In the genomic region with DNA sequence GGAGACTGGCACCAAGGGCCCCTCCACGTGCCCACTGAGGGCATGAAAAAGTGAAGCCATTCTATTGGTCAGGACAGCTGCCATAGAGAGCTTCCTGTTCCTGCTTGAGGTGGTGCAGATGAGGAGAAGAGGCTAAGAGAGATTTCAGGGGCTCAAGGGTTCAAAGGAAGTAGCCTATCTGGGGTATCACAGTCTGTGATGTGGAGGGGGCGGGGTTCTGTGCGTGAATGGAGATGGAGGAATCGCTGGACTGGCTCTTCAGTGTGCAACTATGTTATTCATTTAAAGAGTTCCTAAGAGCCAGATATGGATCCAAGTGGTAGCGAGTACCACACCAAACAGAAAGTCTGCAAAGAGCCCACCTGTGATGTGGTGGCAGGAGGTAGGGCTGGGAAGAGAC, we compare ENCODE assay signal across 10 mouse cellular contexts. TPM values are rescaled to one million over a fixed set of nuclear protein-coding genes. Genes with fewer than 3 reads are reported as not detected.
A peak's percentile ranks its signal among the peaks of the same experiment; 100 is the strongest.
DNase-seq lines count a peak whose midpoint lies in the region; ATAC-seq lines count a peak whose summit lies in the region.
"Had no signal": no experiment of that assay in that cellular context is flagged by ENCODE, and none has a peak within 500 bp of the region (broad histone marks: within the 10 kb centered on the region; RNA-seq: fewer than 3 reads in every experiment).

No protein-coding gene starts in this region.

- no peaks in the 10 kb centered on the region for H3K9me3 ChIP-seq in lung, embryonic 15.5 days
- no peaks in the 10 kb centered on the region for H3K9me3 ChIP-seq in forebrain, embryonic 12.5 days
- no peaks in the 10 kb centered on the region for H3K9me3 ChIP-seq in limb, embryonic 13.5 days
- no peaks in the 10 kb centered on the region for H3K9me3 ChIP-seq in neural tube, embryonic 14.5 days (ENCODE audit: control insufficient read depth, low read length)

- peak overlapping the region; percentile 51 for H3K4me2 ChIP-seq in lung, embryonic 15.5 days
- peak overlapping the region; percentile 53 for H3K4me2 ChIP-seq in forebrain, embryonic 12.5 days
- peak overlapping the region; percentile 58 for H3K4me2 ChIP-seq in limb, embryonic 13.5 days (replicated peaks)
- H3K4me2 ChIP-seq in neural tube, embryonic 14.5 days (ENCODE audit: low read depth, low read length): peak overlapping the region; percentile 35; the same call in 1 of the 2 replicates

- no peak for ATAC-seq in lung, embryonic 15.5 days (ENCODE audit: borderline replicate concordance, extremely low read depth, low FRiP score, low TSS enrichment)
- no peak for ATAC-seq in forebrain, embryonic 12.5 days (ENCODE audit: low FRiP score)
- ATAC-seq in limb, embryonic 13.5 days (ENCODE audit: low FRiP score, low read depth): 0 out of 2 replicates have a peak, but pooled peaks have one; percentile 9
- ATAC-seq in neural tube, embryonic 14.5 days (ENCODE audit: low read depth): 0 out of 2 replicates have a peak, but pooled peaks have one; percentile 11
- no peak for ATAC-seq in megakaryocyte-erythroid progenitor cell, adult 5-6 weeks (replicated peaks; ENCODE audit: low FRiP score, low TSS enrichment, poor library complexity, severe bottlenecking)

- 0 out of 2 replicates have a peak overlapping the region, but pooled peaks have one; percentile 20 for H3K4me3 ChIP-seq in lung, embryonic 15.5 days
- H3K4me3 ChIP-seq in forebrain, embryonic 12.5 days (replicated peaks): no peak overlapping the region
- H3K4me3 ChIP-seq in limb, embryonic 13.5 days: peak overlapping the region; percentile 37
- H3K4me3 ChIP-seq in neural tube, embryonic 14.5 days (ENCODE audit: low read depth, low read length): no peak overlapping the region

- H3K27me3 ChIP-seq in lung, embryonic 15.5 days: peaks cover 3% of the 10 kb centered on the region
- peaks cover 35% of the 10 kb centered on the region for H3K27me3 ChIP-seq in forebrain, embryonic 12.5 days
- H3K27me3 ChIP-seq in limb, embryonic 13.5 days: peaks cover 26% of the 10 kb centered on the region
- peaks cover 3% of the 10 kb centered on the region; the same call in 1 of the 2 replicates for H3K27me3 ChIP-seq in neural tube, embryonic 14.5 days (ENCODE audit: control insufficient read depth, insufficient read depth, low read length)

- H3K27ac ChIP-seq in lung, embryonic 15.5 days: no peak overlapping the region
- no peak overlapping the region for H3K27ac ChIP-seq in forebrain, embryonic 12.5 days
- no peak overlapping the region; the same call in 1 of the 2 replicates for H3K27ac ChIP-seq in limb, embryonic 13.5 days
- H3K27ac ChIP-seq in neural tube, embryonic 14.5 days (ENCODE audit: low read depth, low read length): no peak overlapping the region

- no peak for DNase-seq in lung, postnatal 4 days
- no peak for DNase-seq in spleen, postnatal 36 days (ENCODE audit: low spot score in 2 of 2)
- DNase-seq in left cerebral cortex, adult 9 months (ENCODE audit: low spot score in 2 of 2): no peak

- no peak overlapping the region for H3K9ac ChIP-seq in lung, embryonic 15.5 days
- no peak overlapping the region for H3K9ac ChIP-seq in forebrain, embryonic 12.5 days
- H3K9ac ChIP-seq in limb, embryonic 13.5 days: no peak overlapping the region
- no peak overlapping the region for H3K9ac ChIP-seq in neural tube, embryonic 14.5 days (replicated peaks; ENCODE audit: low read depth, low read length)

- WGBS in lung, embryonic 15.5 days: 56% methylated on average over 5 of the region's 5 CpGs
- 74% methylated on average over 5 of the region's 5 CpGs for WGBS in forebrain, embryonic 12.5 days
- WGBS in limb, embryonic 13.5 days: 72% methylated on average over 5 of the region's 5 CpGs
- WGBS in neural tube, embryonic 14.5 days: 78% methylated on average over 5 of the region's 5 CpGs

- no peaks in the 10 kb centered on the region for H3K36me3 ChIP-seq in lung, embryonic 15.5 days
- H3K36me3 ChIP-seq in forebrain, embryonic 12.5 days (replicated peaks): no peaks in the 10 kb centered on the region
- no peaks in the 10 kb centered on the region for H3K36me3 ChIP-seq in limb, embryonic 13.5 days
- H3K36me3 ChIP-seq in neural tube, embryonic 14.5 days (ENCODE audit: control insufficient read depth, insufficient read depth, low read length): no peaks in the 10 kb centered on the region

- peaks cover 15% of the 10 kb centered on the region for H3K4me1 ChIP-seq in lung, embryonic 15.5 days
- H3K4me1 ChIP-seq in forebrain, embryonic 12.5 days: peaks cover 15% of the 10 kb centered on the region
- H3K4me1 ChIP-seq in limb, embryonic 13.5 days: peaks cover 14% of the 10 kb centered on the region
- H3K4me1 ChIP-seq in neural tube, embryonic 14.5 days (ENCODE audit: control insufficient read depth, insufficient read depth, low read length): 0 out of 2 replicates have a peak, but pooled peaks cover 3% of the 10 kb centered on the region

RNA-seq across cellular contexts. Expression of gene Ppy, which starts 4.7 kb away (rescaled TPM):
- not detected in 2 replicates for polyA plus RNA-seq in lung, embryonic 15.5 days (2015; fragmentation: Nextera tagmentation; extraction: Ambion mirVana)
- not detected in 2 replicates for polyA plus RNA-seq in forebrain, embryonic 12.5 days (2016; fragmentation: Nextera tagmentation; extraction: Ambion mirVana)
- polyA plus RNA-seq in limb, embryonic 13.5 days (2015; fragmentation: Nextera tagmentation; extraction: Ambion mirVana): not detected in 2 replicates
- not detected in 2 replicates for polyA plus RNA-seq in neural tube, embryonic 14.5 days (2014; fragmentation: Nextera tagmentation; extraction: Ambion mirVana)
- not detected in 2 replicates for total RNA-seq in megakaryocyte-erythroid progenitor cell, adult 5-6 weeks (2014; fragmentation: Nextera tagmentation)
- total RNA-seq in megakaryocyte-erythroid progenitor cell, adult 5-6 weeks (2017): not detected in 2 replicates
- total RNA-seq: heart, postnatal 10 days; neutrophil, adult 5-6 weeks had no signal

RNA-seq across cellular contexts. Expression of gene Mpp2, which starts 8.1 kb away (rescaled TPM):
- polyA plus RNA-seq in lung, embryonic 15.5 days (2015; fragmentation: Nextera tagmentation; extraction: Ambion mirVana): 5.8 and 6.9 TPM in 2 replicates
- 24.9 and 27.9 TPM in 2 replicates for polyA plus RNA-seq in forebrain, embryonic 12.5 days (2016; fragmentation: Nextera tagmentation; extraction: Ambion mirVana)
- 13.4 and 13.5 TPM in 2 replicates for polyA plus RNA-seq in limb, embryonic 13.5 days (2015; fragmentation: Nextera tagmentation; extraction: Ambion mirVana)
- polyA plus RNA-seq in neural tube, embryonic 14.5 days (2014; fragmentation: Nextera tagmentation; extraction: Ambion mirVana): 25.4 and 25.7 TPM in 2 replicates
- total RNA-seq in megakaryocyte-erythroid progenitor cell, adult 5-6 weeks (2014; fragmentation: Nextera tagmentation): 3.2 and 3.7 TPM in 2 replicates
- total RNA-seq in megakaryocyte-erythroid progenitor cell, adult 5-6 weeks (2017): 3.1 and 4.2 TPM in 2 replicates
- total RNA-seq: neutrophil, adult 5-6 weeks had no signal

RNA-seq across cellular contexts. Expression of gene Pyy, which starts 11.2 kb away (rescaled TPM):
- not detected in 2 replicates for polyA plus RNA-seq in lung, embryonic 15.5 days (2015; fragmentation: Nextera tagmentation; extraction: Ambion mirVana)
- polyA plus RNA-seq in forebrain, embryonic 12.5 days (2016; fragmentation: Nextera tagmentation; extraction: Ambion mirVana): not detected in 2 replicates
- polyA plus RNA-seq in limb, embryonic 13.5 days (2015; fragmentation: Nextera tagmentation; extraction: Ambion mirVana): not detected in 2 replicates
- not detected in 2 replicates for polyA plus RNA-seq in neural tube, embryonic 14.5 days (2014; fragmentation: Nextera tagmentation; extraction: Ambion mirVana)
- not detected in 2 replicates for total RNA-seq in megakaryocyte-erythroid progenitor cell, adult 5-6 weeks (2014; fragmentation: Nextera tagmentation)
- total RNA-seq in megakaryocyte-erythroid progenitor cell, adult 5-6 weeks (2017): not detected in 2 replicates
- total RNA-seq: heart, postnatal 10 days; neutrophil, adult 5-6 weeks had no signal

RNA-seq across cellular contexts. Expression of gene Nags, which starts 48.9 kb away (rescaled TPM):
- 0.46 and 0.67 TPM in 2 replicates for polyA plus RNA-seq in lung, embryonic 15.5 days (2015; fragmentation: Nextera tagmentation; extraction: Ambion mirVana)
- not detected in 2 replicates for polyA plus RNA-seq in forebrain, embryonic 12.5 days (2016; fragmentation: Nextera tagmentation; extraction: Ambion mirVana)
- 0.14 TPM in 1 of 2 replicates, not detected in the other for polyA plus RNA-seq in limb, embryonic 13.5 days (2015; fragmentation: Nextera tagmentation; extraction: Ambion mirVana)
- polyA plus RNA-seq in neural tube, embryonic 14.5 days (2014; fragmentation: Nextera tagmentation; extraction: Ambion mirVana): not detected in 2 replicates
- total RNA-seq in megakaryocyte-erythroid progenitor cell, adult 5-6 weeks (2014; fragmentation: Nextera tagmentation): 7.4 and 9.5 TPM in 2 replicates
- total RNA-seq in megakaryocyte-erythroid progenitor cell, adult 5-6 weeks (2017): 1.6 and 2.1 TPM in 2 replicates
- total RNA-seq: neutrophil, adult 5-6 weeks had no signal

RNA-seq across cellular contexts. Expression of gene Cd300lg, which starts 55.1 kb away (rescaled TPM):
- polyA plus RNA-seq in lung, embryonic 15.5 days (2015; fragmentation: Nextera tagmentation; extraction: Ambion mirVana): 0.59 and 0.63 TPM in 2 replicates
- 0.17 and 0.23 TPM in 2 replicates for polyA plus RNA-seq in forebrain, embryonic 12.5 days (2016; fragmentation: Nextera tagmentation; extraction: Ambion mirVana)
- polyA plus RNA-seq in limb, embryonic 13.5 days (2015; fragmentation: Nextera tagmentation; extraction: Ambion mirVana): 0.49 and 0.78 TPM in 2 replicates
- polyA plus RNA-seq in neural tube, embryonic 14.5 days (2014; fragmentation: Nextera tagmentation; extraction: Ambion mirVana): 0.31 and 0.44 TPM in 2 replicates
- not detected in 2 replicates for total RNA-seq in megakaryocyte-erythroid progenitor cell, adult 5-6 weeks (2014; fragmentation: Nextera tagmentation)
- total RNA-seq in megakaryocyte-erythroid progenitor cell, adult 5-6 weeks (2017): 1.8 TPM in 1 of 2 replicates, not detected in the other

Comparison
In these comparisons a context has a peak if more than half of its experiments do, and no peak if none do; other contexts are left out.
1. ATAC-seq: peak in limb, embryonic 13.5 days (single experiment) and neural tube, embryonic 14.5 days (single experiment); none in lung, embryonic 15.5 days (single experiment), forebrain, embryonic 12.5 days (single experiment) and megakaryocyte-erythroid progenitor cell, adult 5-6 weeks (single experiment).
2. H3K4me3 ChIP-seq: peak in lung, embryonic 15.5 days (single experiment) and limb, embryonic 13.5 days (single experiment); none in forebrain, embryonic 12.5 days (single experiment) and neural tube, embryonic 14.5 days (single experiment).
3. Peak in every context shown above with its lines, with median percentiles within 50 percentile points of each other: H3K4me2 ChIP-seq.